Mouse (Mus musculus) liver, embryonic 13.5 days (tissue): ENCODE data around the gene C1qb. TPM values are rescaled to one million over a fixed set of nuclear protein-coding genes. Genes with fewer than 3 reads are reported as not detected.

Experiments used
- ATAC-seq: fragments of 200-750 bp; cut with Nextera tagmentation; 2 replicates; pipeline ENCODE4 v1.8.0; 2017; ENCODE audit warnings: low read depth, mild to moderate bottlenecking, moderate number of reproducible peaks, moderate library complexity
- DNase-seq: peaks from one replicate; pipeline ENCODE4 v3.0.0; 2022
- H3K27ac ChIP-seq: fragments of 300-500 bp; sonication (generic); 2 replicates; pipeline ENCODE4 v1.5.1; 2015; ENCODE audit warnings: moderate library complexity, mild to moderate bottlenecking, inconsistent platforms
- H3K27me3 ChIP-seq: fragments of 300-500 bp; sonication (generic); 2 replicates; pipeline ENCODE4 v1.6.1; 2015; ENCODE audit warnings: mild to moderate bottlenecking, inconsistent platforms
- H3K36me3 ChIP-seq: fragments of 300-500 bp; sonication (generic); 2 replicates; pipeline ENCODE4 v1.6.1; 2015; ENCODE audit warnings: mild to moderate bottlenecking, inconsistent platforms
- H3K4me1 ChIP-seq: fragments of 300-500 bp; sonication (generic); replicated peaks from 2 replicates; pipeline ENCODE4 v1.6.1; 2015; ENCODE audit warnings: inconsistent platforms
- H3K4me2 ChIP-seq: fragments of 300-500 bp; sonication (generic); 2 replicates; pipeline ENCODE4 v1.6.1; 2015; ENCODE audit warnings: inconsistent platforms, mild to moderate bottlenecking, moderate library complexity
- H3K4me3 ChIP-seq: fragments of 300-500 bp; sonication (generic); replicated peaks from 2 replicates; pipeline ENCODE4 v1.5.1; 2015; ENCODE audit warnings: mild to moderate bottlenecking, inconsistent platforms
- H3K9ac ChIP-seq: fragments of 300-500 bp; sonication (generic); 2 replicates; pipeline ENCODE4 v1.6.1; 2015; ENCODE audit warnings: mild to moderate bottlenecking, inconsistent platforms
- H3K9me3 ChIP-seq: fragments of 300-500 bp; sonication (generic); replicated peaks from 2 replicates; pipeline ENCODE4 v1.6.1; 2016; ENCODE audit warnings: inconsistent platforms
- WGBS: fragments of 180-500 bp; shearing (Covaris S2); methylation state at CpG from one replicate; pipeline ENCODE4 v1.1.7; 2015; ENCODE audit not compliant: insufficient replicate concordance; 5-methylcytosine and 5-hydroxymethylcytosine counted together
- polyA plus RNA-seq: library from polyadenylated mRNA; unstranded; fragments of >200 nt; fragmentation: Nextera tagmentation; extraction: Ambion mirVana; gene quantifications from 2 replicates; pipeline ENCODE4 v1.2.1, GENCODE M21; 2015

The C1qb gene
- polyA plus RNA-seq, 1 experiment from 2014 or later = 67.4 TPM

- Histone ChIP-seq H3K4me3 (no peak overlapping the region), H3K4me2 (no peak overlapping the region), H3K36me3 (no peaks in the 10 kb centered on the region), H3K27me3 (peaks cover 93% of the 10 kb centered on the region), H3K4me1 (peaks cover 13% of the 10 kb centered on the region), H3K9ac (no peak overlapping the region), H3K27ac (no peak overlapping the region), H3K9me3 (no peaks in the 10 kb centered on the region)
- WGBS = 42% methylated on average over 16 of the region's 16 CpGs
- DNase-seq (no peak), ATAC-seq (no peak)
These were observed 53.3 kb downstream of the C1qb start for GRCm38 (mm10) chr4:136832559-136833232.

GRCm38 (mm10) chr4:136830272-136830823 is 55.6 kb downstream of the C1qb start:
- peaks cover 5% of the 10 kb centered on the region for H3K4me1 ChIP-seq
- no peaks in the 10 kb centered on the region for H3K9me3 ChIP-seq
- no peak overlapping the region for H3K9ac ChIP-seq
- no peak overlapping the region for H3K27ac ChIP-seq
- H3K27me3 ChIP-seq = peaks cover 70% of the 10 kb centered on the region
- H3K4me3 ChIP-seq = no peak overlapping the region
- no peak for ATAC-seq
- no peak overlapping the region for H3K4me2 ChIP-seq
- H3K36me3 ChIP-seq = no peaks in the 10 kb centered on the region
- 42% methylated on average over 9 of the region's 9 CpGs for WGBS
- DNase-seq = no peak

Other genes starting within 250 kb of the C1qb start
- gene Ephb2, start 50.2 kb downstream of the C1qb start, polyA plus RNA-seq = 0.36 and 0.50 TPM in 2 replicates
- 31.3 and 33.0 TPM in 2 replicates for gene C1qc, start 6.9 kb upstream of the C1qb start, polyA plus RNA-seq
- gene C1qa, start 12.6 kb upstream of the C1qb start, polyA plus RNA-seq = 31.9 and 35.0 TPM in 2 replicates
- gene Epha8, start 70.6 kb upstream of the C1qb start, polyA plus RNA-seq = 0.10 and 0.14 TPM in 2 replicates
- gene Zbtb40, start 162.6 kb upstream of the C1qb start, polyA plus RNA-seq = 1.5 TPM in 2 replicates